In genomic region chr17:84967045-84967444, GRCm38 (mm10) we compare ENCODE assay signal across 19 mouse cellular contexts. TPM values are rescaled to one million over a fixed set of nuclear protein-coding genes. Genes with fewer than 3 reads are reported as not detected.
DNase-seq lines count a peak whose midpoint lies in the region; ATAC-seq and TF ChIP-seq lines count a peak whose summit lies in the region.
"Had no signal": no experiment of that assay in that cellular context is flagged by ENCODE, and none has a peak within 500 bp of the region (broad histone marks: within the 10 kb centered on the region; RNA-seq: fewer than 3 reads in every experiment).

No protein-coding gene starts in this region.

- no peak overlapping the region for H3K27ac ChIP-seq in layer of hippocampus, adult 2 months
- H3K27ac ChIP-seq in liver, embryonic 14.5 days: no peak overlapping the region
- H3K27ac ChIP-seq in kidney, embryonic 14.5 days (ENCODE audit: low read depth, low read length): no peak overlapping the region
- H3K27ac ChIP-seq: embryonic facial prominence, embryonic 13.5 days; forebrain, embryonic 15.5 days; hindbrain, embryonic 12.5 days; limb, embryonic 13.5 days had no signal

- DNase-seq in heart, adult 11 months: peak; percentile 66
- no peak for DNase-seq in heart, adult 8-10 months (ENCODE audit: low spot score)
- DNase-seq in layer of hippocampus, adult 2 months (ENCODE audit: low spot score in 2 of 2): no peak
- DNase-seq in layer of hippocampus, postnatal 25 days (ENCODE audit: extremely low spot score in 1 of 2, low spot score in 1 of 2): no peak
- peak; percentile 22 for DNase-seq in A20 (ENCODE audit: low read depth, low spot score)
- DNase-seq in liver, embryonic 14.5 days (ENCODE audit: low read depth in 3 of 3, low spot score in 3 of 3): no peak
- no peak for DNase-seq in adrenal gland, adult (ENCODE audit: inconsistent age in 2 of 2, low spot score in 1 of 2)
- DNase-seq: adrenal gland, postnatal 14 days; cerebellum, adult 9-11 months; layer of hippocampus, postnatal 36 days; lung, adult 2 months; retina, postnatal 1 day; thymus, postnatal 36 days had no signal

- H3K9ac ChIP-seq in liver, embryonic 14.5 days (replicated peaks): no peak overlapping the region
- H3K9ac ChIP-seq in kidney, embryonic 14.5 days (ENCODE audit: low read depth, low read length): no peak overlapping the region
- H3K9ac ChIP-seq: embryonic facial prominence, embryonic 13.5 days; forebrain, embryonic 15.5 days; hindbrain, embryonic 12.5 days; limb, embryonic 13.5 days had no signal

- H3K36me3 ChIP-seq in liver, embryonic 14.5 days (replicated peaks; ENCODE audit: control insufficient read depth, insufficient read depth, low read depth): no peaks in the 10 kb centered on the region; the same call in 1 of the 2 replicates
- 0 out of 2 replicates have a peak, but pooled peaks cover 3% of the 10 kb centered on the region for H3K36me3 ChIP-seq in kidney, embryonic 14.5 days (ENCODE audit: control insufficient read depth, insufficient read depth, low read length)
- H3K36me3 ChIP-seq: forebrain, embryonic 15.5 days had no signal

- ATAC-seq in liver, embryonic 14.5 days (ENCODE audit: insufficient read depth): no peak
- ATAC-seq in kidney, embryonic 14.5 days (ENCODE audit: low FRiP score, low TSS enrichment): no peak
- ATAC-seq: activated CD4-positive, CD25-positive, alpha-beta regulatory T cell, adult 4 months; forebrain, embryonic 15.5 days had no signal

- no peak overlapping the region for H3K4me2 ChIP-seq in liver, embryonic 14.5 days (ENCODE audit: low read depth)
- H3K4me2 ChIP-seq in kidney, embryonic 14.5 days (replicated peaks; ENCODE audit: low read depth, low read length): no peak overlapping the region
- H3K4me2 ChIP-seq: embryonic facial prominence, embryonic 13.5 days; forebrain, embryonic 15.5 days; hindbrain, embryonic 12.5 days; limb, embryonic 13.5 days had no signal

- H3K4me1 ChIP-seq in liver, embryonic 14.5 days (replicated peaks; ENCODE audit: control insufficient read depth in 2 of 2, insufficient read depth in 2 of 2, low read length in 1 of 2): peaks cover 0 to 10% of the 10 kb centered on the region in 2 experiments; a peak in 2 of 4 replicates
- H3K4me1 ChIP-seq in kidney, embryonic 14.5 days (ENCODE audit: control insufficient read depth, insufficient read depth, low read length): no peaks in the 10 kb centered on the region
- H3K4me1 ChIP-seq: forebrain, embryonic 15.5 days had no signal

- H3K4me3 ChIP-seq in layer of hippocampus, adult 2 months: no peak overlapping the region
- H3K4me3 ChIP-seq in liver, embryonic 14.5 days (ENCODE audit: insufficient read depth in 1 of 2, low read depth in 2 of 2, low read length in 2 of 2): no peak overlapping the region
- H3K4me3 ChIP-seq in kidney, embryonic 14.5 days (ENCODE audit: low read length): no peak overlapping the region
- H3K4me3 ChIP-seq: embryonic facial prominence, embryonic 13.5 days; forebrain, embryonic 15.5 days; hindbrain, embryonic 12.5 days; limb, embryonic 13.5 days had no signal

- no peak for TF ChIP-seq EP300 in liver, embryonic 14.5 days (IDR thresholded peaks at IDR 0.05; ENCODE audit: low read depth)

- no peaks in the 10 kb centered on the region for H3K27me3 ChIP-seq in liver, embryonic 14.5 days (ENCODE audit: control insufficient read depth, insufficient read depth, low read length)
- no peaks in the 10 kb centered on the region for H3K27me3 ChIP-seq in kidney, embryonic 14.5 days (ENCODE audit: control insufficient read depth, insufficient read depth, low read length)
- H3K27me3 ChIP-seq: embryonic facial prominence, embryonic 13.5 days; forebrain, embryonic 15.5 days; hindbrain, embryonic 12.5 days; limb, embryonic 13.5 days had no signal

- H3K9me3 ChIP-seq in liver, embryonic 14.5 days (ENCODE audit: control insufficient read depth, low read length): no peaks in the 10 kb centered on the region
- peaks cover 4% of the 10 kb centered on the region; the same call in 1 of the 2 replicates for H3K9me3 ChIP-seq in kidney, embryonic 14.5 days (ENCODE audit: control insufficient read depth, low read length)
- H3K9me3 ChIP-seq: embryonic facial prominence, embryonic 13.5 days; hindbrain, embryonic 12.5 days; limb, embryonic 13.5 days had no signal

- TF ChIP-seq CTCF in layer of hippocampus, adult 2 months (conservative IDR thresholded peaks at IDR 0.05): peak; percentile 34
- TF ChIP-seq CTCF in liver, embryonic 14.5 days (IDR thresholded peaks at IDR 0.05; ENCODE audit: low read depth): peak; percentile 42; the same call in 1 of the 2 replicates

- WGBS in liver, embryonic 14.5 days (ENCODE audit: insufficient replicate concordance): 80% methylated on average over 1 of the region's 1 CpGs
- 55% methylated on average over 1 of the region's 1 CpGs for WGBS in kidney, embryonic 14.5 days

RNA-seq across cellular contexts. Expression of gene Ppm1b, which starts 10.5 kb away (rescaled TPM):
- 100 to 1,000 TPM; 114 to 144 (median 130) TPM for total RNA-seq in heart, adult 8-10 months (2022)
- total RNA-seq in layer of hippocampus, adult 2 months (2021): 100 to 1,000 TPM; 117 to 120 TPM
- total RNA-seq in layer of hippocampus, postnatal 25 days (2021): 100 to 1,000 TPM; 126 to 129 TPM
- polyA plus RNA-seq in liver, embryonic 14.5 days (2012; rRNA removed): 21.5 and 31.3 TPM in 2 replicates
- 40.6 and 50.6 TPM in 2 replicates for polyA plus RNA-seq in liver, embryonic 14.5 days (2014; fragmentation: Nextera tagmentation; extraction: Ambion mirVana)
- polyA plus RNA-seq in kidney, embryonic 14.5 days (2014; fragmentation: Nextera tagmentation; extraction: Ambion mirVana): 54.4 and 79.3 TPM in 2 replicates

Comparison
In these comparisons a context has a peak if more than half of its experiments do, and no peak if none do; other contexts are left out.
1. DNase-seq: peak in heart, adult 11 months (single experiment) and A20 (single experiment); none in heart, adult 8-10 months (single experiment), layer of hippocampus, adult 2 months (0 of 2), layer of hippocampus, postnatal 25 days (0 of 2), liver, embryonic 14.5 days (0 of 3) and adrenal gland, adult (0 of 2).